Mouse (Mus musculus) heart, embryonic 11.5 days (tissue): Measurements from ENCODE around the gene Fntb. TPM values are rescaled to one million over a fixed set of nuclear protein-coding genes. Genes with fewer than 3 reads are reported as not detected.
"Not testable (repeated sequence)": the region's sequence is repeated elsewhere in the genome, so short reads cannot be mapped to it uniquely, and the experiment has no call there.

Source experiments
- ATAC-seq: fragments of 200-750 bp; cut with Nextera tagmentation; replicated peaks from 2 replicates; pipeline ENCODE4 v1.8.0; 2017; ENCODE audit warnings: moderate library complexity; ENCODE audit not compliant: insufficient number of reproducible peaks, low FRiP score, low TSS enrichment
- H3K27ac ChIP-seq: fragments of 300-500 bp; sonication (generic); 2 replicates; pipeline ENCODE4 v1.5.1; 2014; ENCODE audit warnings: mild to moderate bottlenecking, low read depth, low read length
- H3K27me3 ChIP-seq: fragments of 300-500 bp; sonication (generic); 2 replicates; pipeline ENCODE4 v1.6.1; 2014; ENCODE audit warnings: mild to moderate bottlenecking, low read length, mixed read lengths; ENCODE audit not compliant: control insufficient read depth, insufficient read depth
- H3K36me3 ChIP-seq: fragments of 300-500 bp; sonication (generic); 2 replicates; pipeline ENCODE4 v1.6.1; 2014; ENCODE audit warnings: mild to moderate bottlenecking, low read length, moderate library complexity, mixed read lengths; ENCODE audit not compliant: control insufficient read depth, insufficient read depth
- H3K4me1 ChIP-seq: fragments of 300-500 bp; sonication (generic); 2 replicates; pipeline ENCODE4 v1.6.1; 2014; ENCODE audit warnings: low read length; ENCODE audit not compliant: control insufficient read depth, insufficient read depth
- H3K4me2 ChIP-seq: fragments of 300-500 bp; sonication (generic); 2 replicates; pipeline ENCODE4 v1.6.1; 2014; ENCODE audit warnings: mild to moderate bottlenecking, moderate library complexity
- H3K4me3 ChIP-seq: fragments of 300-500 bp; sonication (generic); 2 replicates; pipeline ENCODE4 v1.5.1; 2014; ENCODE audit warnings: low read depth, low read length
- H3K9ac ChIP-seq: fragments of 300-500 bp; sonication (generic); 2 replicates; pipeline ENCODE4 v1.6.1; 2014; ENCODE audit warnings: mild to moderate bottlenecking, low read depth, low read length, moderate library complexity
- H3K9me3 ChIP-seq: fragments of 300-500 bp; sonication (generic); replicated peaks from 2 replicates; pipeline ENCODE4 v1.6.1; 2016; ENCODE audit warnings: low read length; ENCODE audit not compliant: control insufficient read depth
- WGBS: fragments of 180-500 bp; shearing (Covaris S2); extraction: QIAGEN DNeasy Blood & Tissue Kit; methylation state at CpG from one replicate; pipeline ENCODE4 v1.1.7; 2014; ENCODE audit not compliant: insufficient replicate concordance; 5-methylcytosine and 5-hydroxymethylcytosine counted together
- polyA plus RNA-seq: library from polyadenylated mRNA; unstranded; fragments of >200 nt; fragmentation: Nextera tagmentation; extraction: Ambion mirVana; gene quantifications from 2 replicates; pipeline ENCODE4 v1.2.1, GENCODE M21; 2014

The Fntb gene
- polyA plus RNA-seq, 1 experiment from 2014 or later = 30.7 TPM

DNA sequence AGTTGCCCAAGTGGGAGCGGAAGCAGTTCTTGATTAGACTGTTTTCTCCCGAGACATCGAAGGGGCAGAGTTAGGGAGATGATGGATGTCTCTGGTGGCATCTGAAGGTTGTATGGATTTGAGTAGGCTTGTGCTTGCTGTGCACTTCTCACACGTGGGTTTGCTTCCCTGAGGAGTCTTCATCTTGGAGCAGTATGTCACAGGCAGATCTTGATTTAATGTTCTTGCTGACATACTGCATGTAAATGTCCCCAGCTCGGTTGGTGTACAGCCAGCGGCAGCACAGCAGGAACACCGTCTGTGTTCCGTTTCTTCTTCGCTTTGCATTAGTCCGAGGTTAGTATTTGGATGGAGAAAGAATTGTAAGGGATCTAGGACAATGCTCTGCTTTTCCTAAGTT, 91.7 kb downstream of the Fntb start:
- Histone ChIP-seq H3K36me3 (no peaks in the 10 kb centered on the region), H3K9me3 (no peaks in the 10 kb centered on the region), H3K4me1 (no peaks in the 10 kb centered on the region), H3K27ac (no peak overlapping the region), H3K4me3 (no peak overlapping the region), H3K27me3 (no peaks in the 10 kb centered on the region), H3K4me2 (no peak overlapping the region), H3K9ac (no peak overlapping the region)
- 86% methylated on average over 10 of the region's 10 CpGs for WGBS
- no peak for ATAC-seq

DNA sequence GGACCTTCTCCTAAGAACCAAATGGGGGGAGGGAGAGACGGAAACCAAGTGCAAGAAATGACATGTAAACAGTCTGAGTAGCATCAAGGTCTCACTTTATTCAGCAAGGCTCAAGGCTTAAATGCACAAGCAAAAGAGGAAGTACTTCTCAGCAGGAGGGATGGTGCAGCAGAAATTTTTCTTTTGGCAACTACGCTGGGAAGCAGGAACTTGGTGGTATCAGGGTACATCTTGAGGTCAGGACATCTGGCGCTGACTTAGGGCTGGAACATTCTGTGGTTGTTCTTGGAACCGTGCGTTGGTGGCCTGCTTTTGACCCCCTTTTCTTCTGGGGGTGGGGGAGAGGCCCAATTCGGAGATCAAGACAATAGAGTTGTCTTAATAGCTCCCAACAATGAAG, 93.4 kb downstream of the Fntb start:
- not testable (repeated sequence) for H3K27me3 ChIP-seq

DNA sequence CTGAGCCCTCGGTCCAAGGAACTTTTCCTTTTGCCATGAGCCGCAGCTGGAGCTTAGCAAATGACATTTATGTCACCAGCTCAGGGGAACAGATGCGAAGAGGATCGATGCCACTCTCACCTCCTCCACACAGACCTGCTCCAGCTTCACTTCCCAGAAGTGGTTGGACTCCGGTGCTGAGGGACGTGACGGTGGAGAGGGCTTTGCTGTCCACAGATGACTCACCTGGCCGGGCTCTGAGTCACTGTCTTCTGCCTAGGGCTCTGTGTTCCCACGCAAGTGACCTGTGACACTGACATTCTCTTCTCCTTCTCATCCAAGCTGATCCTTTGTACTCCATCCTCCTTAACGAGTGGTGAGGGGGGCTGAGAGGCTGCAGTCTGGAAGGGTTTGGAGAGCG, 98.3 kb downstream of the Fntb start:
- H3K4me3 ChIP-seq = no peak overlapping the region
- no peaks in the 10 kb centered on the region; the same call in none of the 2 replicates for H3K4me1 ChIP-seq
- no peak for ATAC-seq
- no peak overlapping the region for H3K9ac ChIP-seq
- H3K36me3 ChIP-seq = no peaks in the 10 kb centered on the region
- H3K9me3 ChIP-seq = no peaks in the 10 kb centered on the region
- 72% methylated on average over 11 of the region's 11 CpGs for WGBS
- H3K4me2 ChIP-seq = no peak overlapping the region
- H3K27ac ChIP-seq = no peak overlapping the region
- no peaks in the 10 kb centered on the region for H3K27me3 ChIP-seq

More for the DNA sequence above, 93.4 kb downstream of the Fntb start:
- not testable (repeated sequence) for H3K9me3 ChIP-seq, H3K4me2 ChIP-seq, H3K27ac ChIP-seq, H3K9ac ChIP-seq, H3K4me3 ChIP-seq, H3K4me1 ChIP-seq, ATAC-seq, H3K36me3 ChIP-seq
- WGBS = 82% methylated on average over 6 of the region's 6 CpGs

DNA sequence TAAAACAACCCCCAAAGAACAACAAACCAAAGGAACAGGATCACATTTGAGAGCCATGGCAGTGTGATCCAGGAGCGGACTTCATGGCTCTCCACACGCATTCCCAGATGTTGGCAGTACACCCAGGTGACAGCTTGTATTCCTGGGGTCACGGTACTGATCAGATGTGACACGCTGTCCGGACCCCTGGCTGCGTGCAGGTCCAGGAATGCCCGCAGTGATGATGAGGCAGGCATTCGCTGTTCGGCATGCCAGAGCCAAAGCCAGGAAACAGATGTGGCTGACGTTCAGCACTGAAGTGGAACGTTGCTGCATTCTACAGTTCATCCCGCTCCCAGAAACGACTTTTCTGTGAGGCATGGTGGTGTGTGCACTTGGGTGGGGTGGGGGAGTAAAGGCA, 99.9 kb downstream of the Fntb start:
- Histone ChIP-seq H3K4me2 (no peak overlapping the region), H3K36me3 (no peaks in the 10 kb centered on the region), H3K27ac (no peak overlapping the region), H3K27me3 (no peaks in the 10 kb centered on the region), H3K9me3 (no peaks in the 10 kb centered on the region), H3K4me3 (no peak overlapping the region), H3K4me1 (peaks cover 3% of the 10 kb centered on the region), H3K9ac (no peak overlapping the region)
- 78% methylated on average over 13 of the region's 13 CpGs for WGBS
- ATAC-seq = no peak

DNA sequence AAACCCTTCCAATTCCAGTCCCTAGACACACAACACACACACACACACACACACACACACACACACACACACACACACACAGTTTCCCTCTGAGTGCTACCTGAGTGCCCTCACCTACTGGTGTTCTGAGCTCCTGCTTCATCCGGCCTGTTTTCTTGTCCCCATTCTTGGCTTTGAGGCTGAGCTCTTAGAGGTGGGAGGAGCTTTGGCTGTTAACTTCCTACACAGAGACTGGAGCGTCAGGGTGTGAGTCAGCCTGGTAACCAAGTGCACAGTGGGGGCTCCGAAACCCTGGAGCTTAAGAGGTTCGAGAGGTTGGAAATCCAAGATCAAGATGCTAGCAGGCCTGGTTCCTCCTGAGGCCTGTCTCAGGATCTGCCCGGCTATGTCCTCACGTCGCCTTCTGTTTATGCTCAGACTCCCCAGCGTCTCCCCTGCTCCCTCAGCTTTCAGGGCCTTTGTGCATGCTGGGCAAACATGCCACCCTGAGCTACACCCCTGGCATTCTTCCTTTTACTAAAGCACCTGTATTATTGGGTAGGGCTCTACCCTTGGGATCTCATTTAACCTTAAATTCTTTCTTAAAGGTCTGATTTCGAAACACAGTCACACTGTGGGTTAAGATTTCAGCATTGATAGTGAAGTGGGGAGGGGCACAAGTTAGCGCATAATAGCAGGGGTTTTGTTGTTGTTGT, 102.3 kb downstream of the Fntb start:
- Histone ChIP-seq H3K9ac (no peak overlapping the region), H3K4me1 (peaks cover 7% of the 10 kb centered on the region), H3K4me3 (no peak overlapping the region), H3K9me3 (no peaks in the 10 kb centered on the region), H3K36me3 (no peaks in the 10 kb centered on the region), H3K27me3 (no peaks in the 10 kb centered on the region), H3K4me2 (no peak overlapping the region; the same call in 1 of the 2 replicates), H3K27ac (no peak overlapping the region)
- no peak for ATAC-seq
- 49% methylated on average over 10 of the region's 10 CpGs for WGBS

DNA sequence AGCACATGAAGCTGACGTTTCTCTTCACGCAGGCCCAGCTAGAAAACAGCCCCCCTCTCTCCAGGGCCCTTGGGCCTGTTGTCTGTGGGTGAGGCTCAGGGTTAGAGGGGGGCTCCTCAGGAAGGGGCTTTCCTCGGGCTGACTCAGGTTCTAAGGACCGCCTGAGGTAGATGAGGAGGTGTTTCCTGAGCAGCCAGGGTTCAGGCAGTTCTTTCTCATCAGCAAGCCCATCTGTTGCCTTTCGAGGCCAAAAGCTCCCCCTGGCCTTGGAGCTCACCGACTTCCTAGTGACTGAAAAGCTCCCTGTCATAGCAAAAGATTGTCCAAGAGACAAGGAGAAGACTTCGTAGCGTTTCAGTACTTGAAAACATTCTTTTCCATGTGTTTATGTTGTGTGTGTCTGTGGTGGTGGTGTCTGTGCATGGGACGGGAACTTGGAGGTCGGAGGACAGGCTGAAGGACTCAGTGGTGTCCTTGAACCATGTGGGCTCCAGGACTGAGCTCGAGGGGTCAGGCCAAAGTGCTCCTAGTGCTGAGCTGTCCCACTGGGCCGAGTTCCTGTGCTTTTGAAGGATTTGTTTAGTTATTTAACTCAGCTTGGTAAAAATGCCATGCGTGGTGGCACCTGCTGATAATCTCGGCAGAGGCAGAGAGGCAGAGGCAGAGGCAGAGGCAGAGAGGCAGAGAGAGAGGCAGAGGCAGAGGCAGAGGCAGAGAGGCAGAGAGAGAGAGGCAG, 103.2 kb downstream of the Fntb start:
- no peak overlapping the region for H3K27ac ChIP-seq
- no peak overlapping the region for H3K4me2 ChIP-seq
- H3K36me3 ChIP-seq = no peaks in the 10 kb centered on the region
- no peak overlapping the region for H3K9ac ChIP-seq
- no peak for ATAC-seq
- H3K27me3 ChIP-seq = no peaks in the 10 kb centered on the region
- WGBS = 69% methylated on average over 14 of the region's 14 CpGs
- H3K4me1 ChIP-seq = peaks cover 13% of the 10 kb centered on the region
- H3K4me3 ChIP-seq = no peak overlapping the region
- H3K9me3 ChIP-seq = no peaks in the 10 kb centered on the region

DNA sequence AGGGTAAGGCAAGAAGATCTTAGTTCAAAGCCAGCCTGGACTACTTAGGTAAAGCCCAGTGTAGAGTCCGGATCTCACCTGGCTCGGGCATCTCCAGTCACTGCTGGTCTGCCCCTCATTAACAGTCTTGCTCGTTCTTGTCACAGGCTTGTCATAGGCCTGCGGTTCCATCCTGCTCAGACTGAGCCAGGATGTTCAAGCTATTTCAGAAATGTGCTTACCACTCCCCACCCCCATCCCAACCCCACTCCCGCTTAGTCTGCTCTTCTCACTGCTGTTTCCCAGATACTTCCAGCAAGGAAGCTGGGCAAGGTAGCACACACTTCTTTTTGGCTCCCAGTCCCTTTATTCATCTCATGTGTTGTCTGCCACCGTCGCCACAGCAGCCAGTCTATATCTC, 104.2 kb downstream of the Fntb start:
- no peaks in the 10 kb centered on the region for H3K27me3 ChIP-seq
- H3K9ac ChIP-seq = no peak overlapping the region
- no peak overlapping the region for H3K4me2 ChIP-seq
- H3K9me3 ChIP-seq = no peaks in the 10 kb centered on the region
- no peak overlapping the region for H3K4me3 ChIP-seq
- 71% methylated on average over 7 of the region's 7 CpGs for WGBS
- no peaks in the 10 kb centered on the region for H3K36me3 ChIP-seq
- no peak overlapping the region for H3K27ac ChIP-seq
- no peak for ATAC-seq
- peaks cover 13% of the 10 kb centered on the region for H3K4me1 ChIP-seq

DNA sequence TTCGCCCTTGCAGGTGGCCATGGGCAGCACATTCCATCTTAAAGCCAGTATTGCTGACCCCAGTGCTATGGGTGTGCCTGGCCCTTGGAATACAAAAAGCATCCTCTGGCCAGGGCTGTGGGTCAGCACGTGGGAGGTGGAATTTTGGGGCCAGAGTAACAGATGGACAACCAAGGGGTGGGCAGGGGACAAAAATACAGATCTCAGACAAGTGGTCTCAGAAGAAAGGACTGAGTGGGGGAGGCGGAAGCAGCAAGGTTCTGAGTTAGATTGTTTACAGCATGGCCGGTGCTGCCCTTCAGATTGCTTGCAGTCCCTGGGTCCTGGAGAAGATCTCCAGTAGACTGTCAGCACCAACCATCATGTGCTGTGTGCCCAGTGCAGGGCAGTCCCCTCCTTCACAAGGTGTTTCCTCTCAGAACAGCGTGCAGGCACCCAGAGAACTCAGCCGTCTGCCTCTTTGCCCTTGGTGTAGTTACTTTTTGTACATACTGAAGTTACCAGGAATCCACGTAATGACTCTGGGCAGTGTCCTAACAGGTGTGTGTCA, 107.5 kb downstream of the Fntb start:
- no peaks in the 10 kb centered on the region for H3K9me3 ChIP-seq
- H3K4me2 ChIP-seq = no peak overlapping the region
- H3K27ac ChIP-seq = peak overlapping the region; percentile 22; the same call in 1 of the 2 replicates
- H3K36me3 ChIP-seq = no peaks in the 10 kb centered on the region
- H3K4me3 ChIP-seq = no peak overlapping the region
- H3K4me1 ChIP-seq = peaks cover 13% of the 10 kb centered on the region
- 61% methylated on average over 7 of the region's 7 CpGs for WGBS
- no peak overlapping the region for H3K9ac ChIP-seq
- no peak for ATAC-seq
- no peaks in the 10 kb centered on the region for H3K27me3 ChIP-seq
